Mouse (Mus musculus): ENCODE measurements around the gene Arhgdig. TPM values are rescaled to one million over a fixed set of nuclear protein-coding genes. Genes with fewer than 3 reads are reported as not detected.

Arhgdig gene
- 140 and 171 TPM in 2 replicates for total RNA-seq (2014; rRNA removed)
- 230 and 243 TPM in 2 replicates for polyA plus RNA-seq (2015; fragmentation: Nextera tagmentation; extraction: Ambion mirVana)

GRCm38 (mm10) chr17:26207686-26208085, at the start of gene Arhgdig:
Arhgdig (minus strand) TSS chr17:26207786.
- ATAC-seq (no peak), DNase-seq (no peak)
- H3K36me3 ChIP-seq (ENCODE audit: insufficient read depth): peaks cover 2% of the 10 kb centered on the region; the same call in 1 of the 2 replicates
- no peak for TF ChIP-seq CTCF (IDR thresholded peaks at IDR 0.05; ENCODE audit: low read depth)
- no peak within 1 kb of the TSS for H3K27ac ChIP-seq (ENCODE audit: low read depth, low read length)
- WGBS: 90% methylated on average over 12 of the region's 12 CpGs
- no peak within 1 kb of the TSS for H3K4me2 ChIP-seq (ENCODE audit: low read depth)
- no peak within 1 kb of the TSS for H3K4me3 ChIP-seq (ENCODE audit: low read depth, low read length)
- peaks cover 3% of the 10 kb centered on the region for H3K4me1 ChIP-seq (ENCODE audit: insufficient read depth)
- no peak within 1 kb of the TSS for H3K9ac ChIP-seq
- H3K27me3 ChIP-seq (ENCODE audit: insufficient read depth, low read length): peaks cover 5% of the 10 kb centered on the region
- no peaks in the 10 kb centered on the region for H3K9me3 ChIP-seq (ENCODE audit: low read length)

- no peak overlapping the region for H3K4me2 ChIP-seq (ENCODE audit: low read depth)
- peaks cover 29% of the 10 kb centered on the region for H3K36me3 ChIP-seq (ENCODE audit: insufficient read depth)
- H3K4me1 ChIP-seq (ENCODE audit: insufficient read depth): peaks cover 6% of the 10 kb centered on the region; the same call in 1 of the 2 replicates
- no peak for DNase-seq
- ATAC-seq: no peak
- WGBS: 96% methylated on average over 7 of the region's 7 CpGs
- no peaks in the 10 kb centered on the region for H3K9me3 ChIP-seq (ENCODE audit: low read length)
- no peak for TF ChIP-seq CTCF (IDR thresholded peaks at IDR 0.05; ENCODE audit: low read depth)
- no peak overlapping the region for H3K9ac ChIP-seq
- H3K27me3 ChIP-seq (ENCODE audit: insufficient read depth, low read length): no peaks in the 10 kb centered on the region
- H3K27ac ChIP-seq (ENCODE audit: low read depth, low read length): no peak overlapping the region
- H3K4me3 ChIP-seq (ENCODE audit: low read depth, low read length): no peak overlapping the region
These were observed 47.7 kb upstream of the Arhgdig start for GRCm38 (mm10) chr17:26255313-26255712.

- Histone ChIP-seq H3K36me3 (ENCODE audit: insufficient read depth) (peaks cover 12% of the 10 kb centered on the region), H3K9me3 (ENCODE audit: low read length) (no peaks in the 10 kb centered on the region), H3K4me3 (ENCODE audit: low read depth, low read length) (peak overlapping the region; percentile 89), H3K4me1 (ENCODE audit: insufficient read depth) (peaks cover 6% of the 10 kb centered on the region; the same call in 1 of the 2 replicates), H3K9ac (peak overlapping the region; percentile 98), H3K4me2 (ENCODE audit: low read depth) (peak overlapping the region; percentile 66), H3K27ac (ENCODE audit: low read depth, low read length) (peak overlapping the region; percentile 100), H3K27me3 (ENCODE audit: insufficient read depth, low read length) (no peaks in the 10 kb centered on the region)
- DNase-seq (no peak), ATAC-seq (peak; percentile 25; the same call in 1 of the 2 replicates)
- no peak for TF ChIP-seq CTCF (IDR thresholded peaks at IDR 0.05; ENCODE audit: low read depth)
- WGBS: under 1% methylated on average over 24 of the region's 24 CpGs
These were observed 45.8 kb upstream of the Arhgdig start for GRCm38 (mm10) chr17:26253399-26253798.

- Histone ChIP-seq H3K27me3 (ENCODE audit: insufficient read depth, low read length) (no peaks in the 10 kb centered on the region), H3K9ac (peak within 1 kb of the TSS; percentile 98), H3K9me3 (ENCODE audit: low read length) (no peaks in the 10 kb centered on the region), H3K36me3 (ENCODE audit: insufficient read depth) (peaks cover 12% of the 10 kb centered on the region), H3K27ac (ENCODE audit: low read depth, low read length) (peak within 1 kb of the TSS; percentile 100), H3K4me3 (ENCODE audit: low read depth, low read length) (peak within 1 kb of the TSS; percentile 89), H3K4me2 (ENCODE audit: low read depth) (peak within 1 kb of the TSS; percentile 66), H3K4me1 (ENCODE audit: insufficient read depth) (peaks cover 6% of the 10 kb centered on the region; the same call in 1 of the 2 replicates)
- ATAC-seq (peak; percentile 98), DNase-seq (peak; percentile 97)
- TF ChIP-seq CTCF (IDR thresholded peaks at IDR 0.05; ENCODE audit: low read depth): no peak
- 1% methylated on average over 43 of the region's 43 CpGs for WGBS
These were observed 45.1 kb upstream of the Arhgdig start, which contains the start of gene Luc7l for GRCm38 (mm10) chr17:26252539-26253251. Luc7l (plus strand) TSS chr17:26252896.

- Histone ChIP-seq H3K4me3 (ENCODE audit: low read depth, low read length) (peak overlapping the region; percentile 89), H3K36me3 (ENCODE audit: insufficient read depth) (peaks cover 5% of the 10 kb centered on the region), H3K4me2 (ENCODE audit: low read depth) (peak overlapping the region; percentile 66), H3K27ac (ENCODE audit: low read depth, low read length) (peak overlapping the region; percentile 100; the same call in 1 of the 2 replicates), H3K4me1 (ENCODE audit: insufficient read depth) (peaks cover 6% of the 10 kb centered on the region; the same call in 1 of the 2 replicates), H3K27me3 (ENCODE audit: insufficient read depth, low read length) (no peaks in the 10 kb centered on the region), H3K9ac (peak overlapping the region; percentile 98; the same call in 1 of the 2 replicates), H3K9me3 (ENCODE audit: low read length) (no peaks in the 10 kb centered on the region)
- 54% methylated on average over 4 of the region's 4 CpGs for WGBS
- no peak for ATAC-seq
- TF ChIP-seq CTCF (IDR thresholded peaks at IDR 0.05; ENCODE audit: low read depth): no peak
- no peak for DNase-seq
These were observed 44.4 kb upstream of the Arhgdig start for GRCm38 (mm10) chr17:26251886-26252538.

GRCm38 (mm10) chr17:26244101-26244841, 36.7 kb upstream of the Arhgdig start, which contains the start of gene Fam234a:
Fam234a (minus strand) TSS chr17:26244242.
- H3K4me3 ChIP-seq (ENCODE audit: low read depth, low read length): peak within 1 kb of the TSS; percentile 63
- H3K36me3 ChIP-seq (ENCODE audit: insufficient read depth): no peaks in the 10 kb centered on the region
- H3K4me1 ChIP-seq (ENCODE audit: insufficient read depth): no peaks in the 10 kb centered on the region
- H3K4me2 ChIP-seq (ENCODE audit: low read depth): peak within 1 kb of the TSS; percentile 73
- DNase-seq: peak; percentile 96
- peak; percentile 97 for ATAC-seq
- H3K27ac ChIP-seq (ENCODE audit: low read depth, low read length): peak within 1 kb of the TSS; percentile 79
- WGBS: 6% methylated on average over 30 of the region's 33 CpGs
- peak within 1 kb of the TSS; percentile 61 for H3K9ac ChIP-seq
- no peaks in the 10 kb centered on the region for H3K9me3 ChIP-seq (ENCODE audit: low read length)
- TF ChIP-seq CTCF (IDR thresholded peaks at IDR 0.05; ENCODE audit: low read depth): 0 out of 2 replicates have a peak, but pooled peaks have one; percentile 18
- H3K27me3 ChIP-seq (ENCODE audit: insufficient read depth, low read length): no peaks in the 10 kb centered on the region
